Mouse (Mus musculus): Measurements from ENCODE around the gene Olfr222. TPM values are rescaled to one million over a fixed set of nuclear protein-coding genes. Genes with fewer than 3 reads are reported as not detected.

Gene Olfr222
- polyA plus RNA-seq, 1 experiment from 2014 or later: not detected

DNA sequence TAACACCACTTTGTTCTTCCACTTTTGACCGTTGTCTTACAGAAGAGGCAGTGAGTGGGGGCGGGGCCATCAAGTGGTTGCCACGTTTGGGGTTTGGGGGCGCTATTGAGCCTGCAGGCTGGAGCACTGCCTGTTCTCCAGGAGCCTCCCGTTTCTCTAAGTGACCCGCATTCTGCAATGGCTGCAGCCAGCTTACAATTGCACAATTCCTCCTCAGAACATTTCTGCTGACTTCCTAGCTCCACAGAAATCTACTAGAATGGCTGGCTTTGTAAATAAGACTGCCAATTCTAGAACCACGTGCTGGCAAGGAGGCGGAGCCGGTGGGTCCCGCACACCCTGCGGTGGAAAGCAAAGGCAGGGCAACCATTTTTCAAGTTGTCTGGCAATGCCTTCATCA lies 37.6 kb downstream of the Olfr222 start:
- no peak for ATAC-seq (ENCODE audit: low FRiP score)
- Histone ChIP-seq H3K9ac (replicated peaks) (no peak overlapping the region), H3K27me3 (replicated peaks) (no peaks in the 10 kb centered on the region), H3K4me3 (replicated peaks) (0 out of 2 replicates have a peak overlapping the region, but pooled peaks have one; percentile 4), H3K9me3 (replicated peaks) (no peaks in the 10 kb centered on the region), H3K27ac (replicated peaks) (peak overlapping the region; percentile 60), H3K36me3 (no peaks in the 10 kb centered on the region), H3K4me2 (peak overlapping the region; percentile 40), H3K4me1 (peaks cover 10% of the 10 kb centered on the region)
- WGBS: 30% methylated on average over 11 of the region's 11 CpGs

DNA sequence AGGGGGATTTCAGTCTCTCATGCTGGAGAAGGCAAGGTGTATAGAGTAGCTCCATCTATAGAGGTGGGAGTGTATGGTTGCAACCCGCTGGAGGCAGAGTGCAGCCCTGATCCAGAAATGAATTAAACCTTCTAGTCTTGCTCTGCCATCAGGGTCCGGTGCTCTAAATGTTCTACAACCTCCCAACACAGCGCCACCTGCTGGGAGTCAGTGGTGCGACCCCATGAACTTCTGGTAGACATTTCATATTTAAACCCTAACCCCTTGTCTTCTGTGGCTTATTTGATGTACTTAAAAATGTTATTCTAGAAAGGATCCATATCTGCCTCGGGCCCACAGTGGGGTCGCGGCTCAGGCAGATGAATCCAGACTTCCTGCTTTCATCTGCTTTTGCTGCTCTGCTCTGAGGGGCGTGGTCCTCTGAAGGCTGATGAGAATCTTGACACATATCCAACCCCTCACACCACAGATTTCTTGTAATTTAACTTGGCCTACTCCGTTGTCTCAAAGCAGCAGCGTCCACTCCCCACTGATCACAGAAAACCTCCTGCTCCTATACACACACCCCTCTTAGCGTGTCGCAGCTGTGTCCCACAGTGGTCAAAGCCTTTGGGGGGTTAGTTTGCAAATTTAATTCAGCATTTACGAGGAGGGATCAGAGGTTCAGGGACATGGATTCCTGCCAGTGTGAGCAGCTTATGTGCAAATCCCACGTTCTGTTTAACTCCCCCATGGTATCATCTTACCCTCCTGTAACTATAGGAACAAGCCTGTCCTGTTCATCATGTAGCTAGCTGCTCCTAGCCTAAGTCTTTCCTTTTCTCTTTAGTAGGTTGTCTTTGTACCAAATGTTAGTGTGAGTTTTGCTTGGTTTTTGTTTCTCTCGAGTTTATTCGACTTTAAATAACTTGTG lies 38.6 kb downstream of the Olfr222 start:
- Histone ChIP-seq H3K4me2 (no peak overlapping the region), H3K27me3 (replicated peaks) (no peaks in the 10 kb centered on the region), H3K9me3 (replicated peaks) (no peaks in the 10 kb centered on the region), H3K4me3 (replicated peaks) (no peak overlapping the region), H3K9ac (replicated peaks) (no peak overlapping the region), H3K36me3 (no peaks in the 10 kb centered on the region), H3K27ac (replicated peaks) (peak overlapping the region; percentile 60), H3K4me1 (peaks cover 10% of the 10 kb centered on the region)
- no peak for ATAC-seq (ENCODE audit: low FRiP score)
- WGBS: 72% methylated on average over 16 of the region's 16 CpGs

GRCm38 (mm10) chr11:59531562-59531961 lies 44.5 kb downstream of the Olfr222 start:
- H3K4me3 ChIP-seq (replicated peaks): no peak overlapping the region
- 82% methylated on average over 5 of the region's 5 CpGs for WGBS
- H3K27ac ChIP-seq (replicated peaks): no peak overlapping the region

DNA sequence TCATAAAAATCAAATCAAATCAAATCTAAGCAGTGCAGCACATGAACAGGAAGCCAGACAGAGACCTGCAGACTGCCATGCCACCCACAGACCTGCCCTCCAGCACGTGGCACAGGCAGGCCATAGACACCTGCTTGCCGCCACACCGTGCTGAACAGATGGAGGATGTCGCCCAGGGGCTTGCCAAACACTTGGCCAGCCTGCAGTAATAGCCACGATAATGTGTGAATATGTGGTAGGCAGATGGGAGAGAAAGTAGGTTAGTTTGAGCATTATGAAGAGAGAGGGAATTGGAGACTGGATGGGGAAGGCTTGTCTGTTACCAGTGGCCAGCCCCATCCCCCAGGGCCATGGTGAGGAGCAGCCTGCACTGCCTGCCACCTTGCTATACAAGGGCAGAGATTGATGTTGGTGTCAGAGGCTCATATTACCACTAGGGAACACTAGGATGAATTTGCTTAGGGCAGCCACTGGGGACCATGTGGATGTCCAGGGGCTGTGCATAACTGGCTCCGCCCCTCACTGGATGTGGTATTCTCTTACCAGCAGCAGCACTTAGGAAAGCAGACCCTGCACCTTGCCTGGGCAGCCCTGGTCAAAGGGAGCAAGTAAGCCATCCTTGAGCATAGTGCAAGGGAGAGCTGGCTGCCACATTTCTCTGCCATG lies 45.0 kb downstream of the Olfr222 start:
- H3K9me3 ChIP-seq (replicated peaks): no peaks in the 10 kb centered on the region
- H3K9ac ChIP-seq (replicated peaks): no peak overlapping the region
- 62% methylated on average over 6 of the region's 6 CpGs for WGBS
- no peaks in the 10 kb centered on the region for H3K36me3 ChIP-seq
- no peak for ATAC-seq (ENCODE audit: low FRiP score)
- no peak overlapping the region for H3K4me3 ChIP-seq (replicated peaks)
- peaks cover 8% of the 10 kb centered on the region; the same call in 1 of the 2 replicates for H3K4me1 ChIP-seq
- no peak overlapping the region for H3K27ac ChIP-seq (replicated peaks)
- H3K4me2 ChIP-seq: no peak overlapping the region
- H3K27me3 ChIP-seq (replicated peaks): no peaks in the 10 kb centered on the region

More at GRCm38 (mm10) chr11:59531562-59531961, 44.5 kb downstream of the Olfr222 start:
- peaks cover 8% of the 10 kb centered on the region; the same call in 1 of the 2 replicates for H3K4me1 ChIP-seq
- no peak for ATAC-seq (ENCODE audit: low FRiP score)
- no peaks in the 10 kb centered on the region for H3K36me3 ChIP-seq
- H3K4me2 ChIP-seq: no peak overlapping the region
- H3K27me3 ChIP-seq (replicated peaks): no peaks in the 10 kb centered on the region
- no peaks in the 10 kb centered on the region for H3K9me3 ChIP-seq (replicated peaks)
- no peak overlapping the region for H3K9ac ChIP-seq (replicated peaks)

DNA sequence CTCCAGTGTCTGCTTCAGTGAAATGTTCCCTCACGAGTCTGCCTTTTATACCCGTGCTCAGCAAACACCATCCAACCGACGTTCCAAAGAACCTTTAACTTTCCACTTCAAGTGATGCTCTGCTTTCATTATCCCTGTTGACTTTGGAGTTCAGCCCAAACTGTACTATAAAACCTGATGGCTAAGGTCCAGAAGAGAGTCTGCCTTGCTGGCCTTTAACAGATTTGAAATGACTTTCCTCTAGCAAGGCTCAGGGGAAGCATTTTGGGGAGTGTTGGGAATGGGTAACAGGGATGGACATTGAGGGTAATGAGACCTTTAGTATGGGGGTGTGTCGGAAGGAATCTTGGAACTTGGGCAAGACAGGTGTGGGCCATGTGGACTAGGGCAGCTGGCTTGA lies 45.8 kb downstream of the Olfr222 start:
- no peak overlapping the region for H3K27ac ChIP-seq (replicated peaks)

DNA sequence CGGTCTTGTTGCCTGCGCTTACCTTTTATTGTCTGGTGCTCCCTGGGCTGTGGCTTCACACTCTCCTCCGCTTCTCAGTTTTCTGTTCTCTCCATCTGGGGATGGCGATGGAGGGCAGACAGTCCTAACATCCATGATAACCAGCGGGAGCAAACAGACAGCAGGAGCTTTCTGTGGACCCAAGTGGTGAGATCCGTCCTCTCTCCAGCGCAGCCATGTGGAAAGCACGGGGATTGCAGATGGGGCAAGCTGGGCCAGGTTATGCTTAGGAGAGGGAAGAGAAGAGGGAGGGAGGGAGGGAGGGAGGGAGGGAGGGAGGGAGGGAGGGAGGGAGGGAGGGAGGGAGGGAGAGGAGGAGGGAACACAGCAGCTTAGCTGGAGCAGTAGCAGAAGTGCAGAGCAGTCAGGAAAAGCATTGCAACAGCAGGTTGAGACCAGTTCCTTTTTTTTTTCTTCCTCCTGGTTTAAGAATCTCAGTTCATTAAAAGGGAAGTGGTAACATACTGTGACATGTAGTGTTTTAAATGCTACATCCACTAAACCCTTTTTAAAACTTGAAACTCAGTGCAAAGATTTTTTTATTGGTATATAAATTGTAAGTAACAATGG lies 49.5 kb downstream of the Olfr222 start, which contains the start of gene Zkscan17:
Gene Zkscan17 (minus strand): TSS at position 280 of the 609 bp plus-strand sequence.
- H3K4me2 ChIP-seq: no peak within 1 kb of the TSS
- ATAC-seq (ENCODE audit: low FRiP score): no peak
- WGBS: 58% methylated on average over 8 of the region's 8 CpGs
- H3K9ac ChIP-seq (replicated peaks): no peak within 1 kb of the TSS
- no peaks in the 10 kb centered on the region for H3K36me3 ChIP-seq
- no peak within 1 kb of the TSS for H3K4me3 ChIP-seq (replicated peaks)
- no peak within 1 kb of the TSS for H3K27ac ChIP-seq (replicated peaks)
- no peaks in the 10 kb centered on the region for H3K9me3 ChIP-seq (replicated peaks)
- no peaks in the 10 kb centered on the region for H3K27me3 ChIP-seq (replicated peaks)
- peaks cover 8% of the 10 kb centered on the region; the same call in 1 of the 2 replicates for H3K4me1 ChIP-seq

More for the DNA sequence above, 45.8 kb downstream of the Olfr222 start:
- no peak for ATAC-seq (ENCODE audit: low FRiP score)
- no peak overlapping the region for H3K9ac ChIP-seq (replicated peaks)
- H3K9me3 ChIP-seq (replicated peaks): no peaks in the 10 kb centered on the region
- no peak overlapping the region for H3K4me3 ChIP-seq (replicated peaks)
- H3K4me1 ChIP-seq: peaks cover 8% of the 10 kb centered on the region; the same call in 1 of the 2 replicates
- H3K36me3 ChIP-seq: no peaks in the 10 kb centered on the region
- WGBS: 73% methylated on average over 5 of the region's 5 CpGs
- no peaks in the 10 kb centered on the region for H3K27me3 ChIP-seq (replicated peaks)
- no peak overlapping the region for H3K4me2 ChIP-seq

GRCm38 (mm10) chr11:59525237-59525636 lies 50.8 kb downstream of the Olfr222 start:
- Histone ChIP-seq H3K27ac (replicated peaks) (no peak overlapping the region), H3K4me2 (no peak overlapping the region), H3K36me3 (no peaks in the 10 kb centered on the region), H3K27me3 (replicated peaks) (no peaks in the 10 kb centered on the region), H3K9ac (replicated peaks) (no peak overlapping the region), H3K4me3 (replicated peaks) (no peak overlapping the region), H3K9me3 (replicated peaks) (no peaks in the 10 kb centered on the region), H3K4me1 (no peaks in the 10 kb centered on the region)
- WGBS: 3% methylated on average over 10 of the region's 10 CpGs
- ATAC-seq (ENCODE audit: low FRiP score): peak; percentile 57; the same call in 1 of the 2 replicates

DNA sequence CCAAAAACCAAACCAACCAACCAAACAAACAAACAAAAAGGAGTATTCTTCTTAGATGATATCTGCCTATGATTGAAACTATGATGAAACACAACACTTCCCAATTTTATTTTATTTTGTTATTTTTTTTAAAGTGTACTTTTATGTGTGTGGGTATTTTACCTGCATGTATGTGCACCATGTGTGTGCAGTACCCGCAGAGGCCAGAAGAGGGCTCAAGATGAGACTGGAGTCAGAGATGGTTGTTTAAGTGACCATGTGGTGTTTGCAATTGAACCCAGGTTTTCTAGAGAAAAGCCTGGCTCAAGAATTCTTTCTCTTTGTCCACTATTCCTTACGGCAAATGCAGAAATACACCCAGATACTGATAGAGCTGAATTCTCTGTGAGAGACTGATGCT lies 51.9 kb downstream of the Olfr222 start:
- ATAC-seq (ENCODE audit: low FRiP score): no peak
- no peaks in the 10 kb centered on the region for H3K36me3 ChIP-seq
- 100% methylated on average over 2 of the region's 2 CpGs for WGBS
- H3K4me2 ChIP-seq: no peak overlapping the region
- no peaks in the 10 kb centered on the region for H3K4me1 ChIP-seq
- H3K27me3 ChIP-seq (replicated peaks): no peaks in the 10 kb centered on the region
- H3K27ac ChIP-seq (replicated peaks): no peak overlapping the region
- H3K9ac ChIP-seq (replicated peaks): no peak overlapping the region
- H3K4me3 ChIP-seq (replicated peaks): no peak overlapping the region
- H3K9me3 ChIP-seq (replicated peaks): no peaks in the 10 kb centered on the region

Other genes starting within 250 kb of the Olfr222 start
- not detected in 2 replicates for gene Prss38, start 200.6 kb downstream of the Olfr222 start, polyA plus RNA-seq (2015; fragmentation: Nextera tagmentation; extraction: Ambion mirVana)
- 20.2 and 20.5 TPM in 2 replicates for gene Jmjd4, start 126.2 kb downstream of the Olfr222 start, polyA plus RNA-seq (2015; fragmentation: Nextera tagmentation; extraction: Ambion mirVana)
- gene Snap47, start 125.0 kb downstream of the Olfr222 start, polyA plus RNA-seq (2015; fragmentation: Nextera tagmentation; extraction: Ambion mirVana): 541 and 630 TPM in 2 replicates
- 8.9 and 10.7 TPM in 2 replicates for gene Zfp867, start 103.8 kb downstream of the Olfr222 start, polyA plus RNA-seq (2015; fragmentation: Nextera tagmentation; extraction: Ambion mirVana)
- 12.9 and 14.7 TPM in 2 replicates for gene Zkscan17, start 49.5 kb downstream of the Olfr222 start, polyA plus RNA-seq (2015; fragmentation: Nextera tagmentation; extraction: Ambion mirVana)
- 0.20 and 0.24 TPM in 2 replicates for gene Nlrp3, start 34.7 kb downstream of the Olfr222 start, polyA plus RNA-seq (2015; fragmentation: Nextera tagmentation; extraction: Ambion mirVana)
- gene Olfr223, start 17.1 kb upstream of the Olfr222 start, polyA plus RNA-seq (2015; fragmentation: Nextera tagmentation; extraction: Ambion mirVana): not detected in 2 replicates
- gene Mprip, start 85.1 kb upstream of the Olfr222 start, polyA plus RNA-seq (2015; fragmentation: Nextera tagmentation; extraction: Ambion mirVana): 46.8 and 65.8 TPM in 2 replicates
- gene Pld6, start 211.4 kb upstream of the Olfr222 start, polyA plus RNA-seq (2015; fragmentation: Nextera tagmentation; extraction: Ambion mirVana): 17.2 and 19.6 TPM in 2 replicates
- gene Flcn, start 233.8 kb upstream of the Olfr222 start, polyA plus RNA-seq (2015; fragmentation: Nextera tagmentation; extraction: Ambion mirVana): 41.8 TPM in 2 replicates